Mouse (Mus musculus) ovary, adult 2 months (tissue): Measurements from ENCODE around the gene Gm28845. TPM values are rescaled to one million over a fixed set of nuclear protein-coding genes. Genes with fewer than 3 reads are reported as not detected.

Source experiments
- polyA plus RNA-seq: library from polyadenylated mRNA; depleted of rRNA; stranded (reverse); fragments of >200 nt; gene quantifications from 2 replicates; pipeline ENCODE4 v1.2.3, GENCODE M21; 2012; rRNA removed

Gm28845 gene
- 0.26 and 0.38 TPM in 2 replicates for polyA plus RNA-seq

GRCm38 (mm10) chr1:65119438-65119837 lies at the start of gene Gm28845:
Gene Gm28845 (minus strand): TSS chr1:65119558.

GRCm38 (mm10) chr1:65122574-65123372 lies 3.4 kb upstream of the Gm28845 start, which contains the start of gene D630023F18Rik:
Gene D630023F18Rik (minus strand): TSS chr1:65123214.

GRCm38 (mm10) chr1:65103273-65103672 lies 16.1 kb downstream of the Gm28845 start, which contains the start of gene Cryga:
Gene Cryga (minus strand): TSS chr1:65103373.

GRCm38 (mm10) chr1:65082188-65082587 lies 37.2 kb downstream of the Gm28845 start, which contains the start of gene Crygb:
Gene Crygb (minus strand): TSS chr1:65082288.

GRCm38 (mm10) chr1:65073589-65073988 lies 45.8 kb downstream of the Gm28845 start, which contains the start of gene Crygc:
Gene Crygc (minus strand): TSS chr1:65073689.

GRCm38 (mm10) chr1:65063352-65063751 lies 56.0 kb downstream of the Gm28845 start, which contains the start of gene Crygd:
Gene Crygd (minus strand): TSS chr1:65063452.

GRCm38 (mm10) chr1:65050952-65051351 lies 68.4 kb downstream of the Gm28845 start, which contains the start of gene Cryge:
Gene Cryge (minus strand): TSS chr1:65051149.

Other genes with a start within 250 kb of the Gm28845 start
- gene Plekhm3, start 162.7 kb downstream of the Gm28845 start, polyA plus RNA-seq = 5.4 and 6.4 TPM in 2 replicates
- gene Akr1cl, start 86.8 kb downstream of the Gm28845 start, polyA plus RNA-seq = 407 and 604 TPM in 2 replicates
- 2.8 and 4.8 TPM in 2 replicates for gene Cryge, start 68.4 kb downstream of the Gm28845 start, polyA plus RNA-seq
- 0.66 TPM in 1 of 2 replicates, not detected in the other for gene Crygd, start 56.1 kb downstream of the Gm28845 start, polyA plus RNA-seq
- gene Crygc, start 45.9 kb downstream of the Gm28845 start, polyA plus RNA-seq = 0.44 TPM in 2 replicates
- 0.79 and 1.2 TPM in 2 replicates for gene Crygb, start 37.3 kb downstream of the Gm28845 start, polyA plus RNA-seq
- 0.52 and 0.77 TPM in 2 replicates for gene Cryga, start 16.2 kb downstream of the Gm28845 start, polyA plus RNA-seq
- 5.9 and 6.0 TPM in 2 replicates for gene D630023F18Rik, start 3.7 kb upstream of the Gm28845 start, polyA plus RNA-seq
- gene Idh1, start 66.9 kb upstream of the Gm28845 start, polyA plus RNA-seq = 113 and 137 TPM in 2 replicates
- gene Pikfyve, start 67.1 kb upstream of the Gm28845 start, polyA plus RNA-seq = 5.3 and 7.0 TPM in 2 replicates
- 0.06 TPM in 1 of 2 replicates, not detected in the other for gene Pth2r, start 162.5 kb upstream of the Gm28845 start, polyA plus RNA-seq